Mouse (Mus musculus): ENCODE results near the gene Pdia6. TPM values are rescaled to one million over a fixed set of nuclear protein-coding genes. Genes with fewer than 3 reads are reported as not detected.

Gene Pdia6
- polyA plus RNA-seq (2014; fragmentation: Nextera tagmentation; extraction: Ambion mirVana): 445 and 545 TPM in 2 replicates

DNA sequence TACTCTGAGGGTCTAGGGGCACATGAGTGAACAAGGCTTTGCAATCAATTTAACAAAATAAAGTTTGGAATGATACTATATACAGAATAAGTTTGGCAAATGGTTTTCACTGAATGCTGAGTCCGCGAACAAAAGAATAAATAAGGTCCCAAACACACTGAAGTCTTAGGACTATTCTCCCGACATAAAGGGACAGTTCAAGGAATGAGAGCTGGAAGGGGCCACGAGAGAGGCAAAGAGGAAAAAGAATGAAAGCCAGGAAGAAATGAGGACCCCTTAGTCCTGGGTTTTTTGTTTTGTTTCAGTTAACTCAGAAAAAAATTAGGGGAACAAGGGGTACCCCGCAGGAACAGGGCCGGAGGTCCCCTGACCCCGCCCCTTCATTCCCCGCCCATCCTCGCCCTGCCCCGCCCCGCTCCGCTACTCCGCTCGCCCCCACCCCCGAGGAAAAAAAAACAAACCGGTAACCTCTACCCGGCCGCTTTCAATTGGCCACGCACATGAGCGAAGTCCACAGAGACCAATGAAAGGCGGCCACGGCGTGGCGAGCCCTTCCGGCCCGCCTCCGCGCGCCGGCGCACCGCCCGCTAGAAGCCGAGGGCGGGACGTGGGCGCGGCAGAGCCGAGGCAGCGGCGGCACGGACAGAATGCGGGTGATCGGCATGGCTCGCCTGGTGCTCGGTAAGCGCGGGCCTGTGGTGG, at the start of gene Pdia6:
Gene Pdia6 (plus strand): TSS at position 575 of the 702 bp plus-strand sequence.
- WGBS (ENCODE audit: insufficient replicate concordance): 1% methylated on average over 45 of the region's 48 CpGs
- peak; percentile 96 for ATAC-seq (replicated peaks; ENCODE audit: insufficient number of reproducible peaks, low FRiP score, low TSS enrichment)
- peak within 1 kb of the TSS; percentile 67 for H3K4me2 ChIP-seq
- peak within 1 kb of the TSS; percentile 95 for H3K4me3 ChIP-seq (ENCODE audit: low read depth, low read length)
- no peaks in the 10 kb centered on the region for H3K27me3 ChIP-seq (ENCODE audit: control insufficient read depth, insufficient read depth, low read length)
- peak within 1 kb of the TSS; percentile 94 for H3K9ac ChIP-seq (ENCODE audit: low read depth, low read length)
- H3K9me3 ChIP-seq (replicated peaks; ENCODE audit: control insufficient read depth, low read length): no peaks in the 10 kb centered on the region
- H3K36me3 ChIP-seq (ENCODE audit: control insufficient read depth, insufficient read depth, low read length): peaks cover 8% of the 10 kb centered on the region; the same call in 1 of the 2 replicates
- H3K27ac ChIP-seq (ENCODE audit: low read depth, low read length): peak within 1 kb of the TSS; percentile 77
- H3K4me1 ChIP-seq (ENCODE audit: control insufficient read depth, insufficient read depth, low read length): peaks cover 10% of the 10 kb centered on the region

DNA sequence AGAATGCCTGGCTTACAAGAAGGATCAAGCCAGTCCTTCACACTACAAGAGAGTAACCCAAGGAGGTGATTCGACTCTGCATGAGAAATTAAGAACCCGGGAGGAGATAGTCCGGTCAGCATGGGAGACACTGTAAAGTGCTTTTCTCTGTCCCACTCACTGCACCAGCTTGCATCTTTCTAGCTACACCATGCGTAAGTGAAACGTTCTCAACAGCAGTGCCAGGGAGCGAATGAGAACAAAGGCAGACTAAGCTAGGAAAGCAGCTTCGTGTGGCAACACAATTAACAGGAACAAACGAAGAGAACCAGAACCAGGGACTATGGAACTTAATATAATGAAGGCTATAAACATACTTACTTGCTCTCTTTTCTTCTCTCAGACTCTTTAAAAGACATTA, 48.0 kb upstream of the Pdia6 start:
- no peaks in the 10 kb centered on the region for H3K36me3 ChIP-seq (ENCODE audit: control insufficient read depth, insufficient read depth, low read length)
- H3K4me1 ChIP-seq (ENCODE audit: control insufficient read depth, insufficient read depth, low read length): no peaks in the 10 kb centered on the region
- H3K27ac ChIP-seq (ENCODE audit: low read depth, low read length): no peak overlapping the region
- no peak overlapping the region for H3K4me2 ChIP-seq
- no peaks in the 10 kb centered on the region for H3K9me3 ChIP-seq (replicated peaks; ENCODE audit: control insufficient read depth, low read length)
- ATAC-seq (replicated peaks; ENCODE audit: insufficient number of reproducible peaks, low FRiP score, low TSS enrichment): no peak
- no peak overlapping the region for H3K4me3 ChIP-seq (ENCODE audit: low read depth, low read length)
- WGBS (ENCODE audit: insufficient replicate concordance): 62% methylated on average over 8 of the region's 8 CpGs
- H3K9ac ChIP-seq (ENCODE audit: low read depth, low read length): no peak overlapping the region
- H3K27me3 ChIP-seq (ENCODE audit: control insufficient read depth, insufficient read depth, low read length): no peaks in the 10 kb centered on the region

- WGBS (ENCODE audit: insufficient replicate concordance): 67% methylated on average over 4 of the region's 4 CpGs
- H3K4me2 ChIP-seq: no peak overlapping the region
- H3K9ac ChIP-seq (ENCODE audit: low read depth, low read length): no peak overlapping the region
- no peaks in the 10 kb centered on the region for H3K27me3 ChIP-seq (ENCODE audit: control insufficient read depth, insufficient read depth, low read length)
- no peaks in the 10 kb centered on the region for H3K36me3 ChIP-seq (ENCODE audit: control insufficient read depth, insufficient read depth, low read length)
- H3K4me1 ChIP-seq (ENCODE audit: control insufficient read depth, insufficient read depth, low read length): no peaks in the 10 kb centered on the region
- H3K4me3 ChIP-seq (ENCODE audit: low read depth, low read length): no peak overlapping the region
- no peak for ATAC-seq (replicated peaks; ENCODE audit: insufficient number of reproducible peaks, low FRiP score, low TSS enrichment)
- no peaks in the 10 kb centered on the region for H3K9me3 ChIP-seq (replicated peaks; ENCODE audit: control insufficient read depth, low read length)
- no peak overlapping the region for H3K27ac ChIP-seq (ENCODE audit: low read depth, low read length)
These were observed 47.2 kb upstream of the Pdia6 start for GRCm38 (mm10) chr12:17219107-17219506.

GRCm38 (mm10) chr12:17220631-17221030, 45.7 kb upstream of the Pdia6 start:
- Histone ChIP-seq H3K27ac (ENCODE audit: low read depth, low read length) (no peak overlapping the region), H3K9me3 (replicated peaks; ENCODE audit: control insufficient read depth, low read length) (no peaks in the 10 kb centered on the region), H3K36me3 (ENCODE audit: control insufficient read depth, insufficient read depth, low read length) (no peaks in the 10 kb centered on the region), H3K4me2 (no peak overlapping the region), H3K27me3 (ENCODE audit: control insufficient read depth, insufficient read depth, low read length) (no peaks in the 10 kb centered on the region), H3K4me3 (ENCODE audit: low read depth, low read length) (no peak overlapping the region), H3K4me1 (ENCODE audit: control insufficient read depth, insufficient read depth, low read length) (no peaks in the 10 kb centered on the region), H3K9ac (ENCODE audit: low read depth, low read length) (no peak overlapping the region)
- ATAC-seq (replicated peaks; ENCODE audit: insufficient number of reproducible peaks, low FRiP score, low TSS enrichment): no peak
- 54% methylated on average over 5 of the region's 5 CpGs for WGBS (ENCODE audit: insufficient replicate concordance)

GRCm38 (mm10) chr12:17221891-17222428, 44.4 kb upstream of the Pdia6 start:
- no peak overlapping the region for H3K9ac ChIP-seq (ENCODE audit: low read depth, low read length)
- H3K4me1 ChIP-seq (ENCODE audit: control insufficient read depth, insufficient read depth, low read length): no peaks in the 10 kb centered on the region
- H3K27me3 ChIP-seq (ENCODE audit: control insufficient read depth, insufficient read depth, low read length): no peaks in the 10 kb centered on the region
- H3K27ac ChIP-seq (ENCODE audit: low read depth, low read length): no peak overlapping the region
- no peak overlapping the region for H3K4me2 ChIP-seq
- ATAC-seq (replicated peaks; ENCODE audit: insufficient number of reproducible peaks, low FRiP score, low TSS enrichment): no peak
- no peaks in the 10 kb centered on the region for H3K9me3 ChIP-seq (replicated peaks; ENCODE audit: control insufficient read depth, low read length)
- 35% methylated on average over 5 of the region's 5 CpGs for WGBS (ENCODE audit: insufficient replicate concordance)
- H3K36me3 ChIP-seq (ENCODE audit: control insufficient read depth, insufficient read depth, low read length): no peaks in the 10 kb centered on the region
- no peak overlapping the region for H3K4me3 ChIP-seq (ENCODE audit: low read depth, low read length)

- ATAC-seq (replicated peaks; ENCODE audit: insufficient number of reproducible peaks, low FRiP score, low TSS enrichment): no peak
- 69% methylated on average over 3 of the region's 3 CpGs for WGBS (ENCODE audit: insufficient replicate concordance)
These were observed 43.3 kb upstream of the Pdia6 start for GRCm38 (mm10) chr12:17223050-17223449.

GRCm38 (mm10) chr12:17225012-17225411, 41.3 kb upstream of the Pdia6 start:
- H3K9ac ChIP-seq (ENCODE audit: low read depth, low read length): no peak overlapping the region
- H3K36me3 ChIP-seq (ENCODE audit: control insufficient read depth, insufficient read depth, low read length): no peaks in the 10 kb centered on the region
- H3K9me3 ChIP-seq (replicated peaks; ENCODE audit: control insufficient read depth, low read length): no peaks in the 10 kb centered on the region
- WGBS (ENCODE audit: insufficient replicate concordance): 72% methylated on average over 5 of the region's 5 CpGs
- no peaks in the 10 kb centered on the region for H3K4me1 ChIP-seq (ENCODE audit: control insufficient read depth, insufficient read depth, low read length)
- H3K27ac ChIP-seq (ENCODE audit: low read depth, low read length): no peak overlapping the region
- no peak overlapping the region for H3K4me2 ChIP-seq
- no peak for ATAC-seq (replicated peaks; ENCODE audit: insufficient number of reproducible peaks, low FRiP score, low TSS enrichment)
- H3K4me3 ChIP-seq (ENCODE audit: low read depth, low read length): no peak overlapping the region
- H3K27me3 ChIP-seq (ENCODE audit: control insufficient read depth, insufficient read depth, low read length): no peaks in the 10 kb centered on the region

More at GRCm38 (mm10) chr12:17223050-17223449, 43.3 kb upstream of the Pdia6 start:
- Histone ChIP-seq H3K27me3 (ENCODE audit: control insufficient read depth, insufficient read depth, low read length) (no peaks in the 10 kb centered on the region), H3K4me2 (no peak overlapping the region), H3K4me1 (ENCODE audit: control insufficient read depth, insufficient read depth, low read length) (no peaks in the 10 kb centered on the region), H3K4me3 (ENCODE audit: low read depth, low read length) (no peak overlapping the region), H3K9me3 (replicated peaks; ENCODE audit: control insufficient read depth, low read length) (no peaks in the 10 kb centered on the region), H3K9ac (ENCODE audit: low read depth, low read length) (no peak overlapping the region), H3K36me3 (ENCODE audit: control insufficient read depth, insufficient read depth, low read length) (no peaks in the 10 kb centered on the region), H3K27ac (ENCODE audit: low read depth, low read length) (no peak overlapping the region)

- H3K4me1 ChIP-seq (ENCODE audit: control insufficient read depth, insufficient read depth, low read length): no peaks in the 10 kb centered on the region
- H3K36me3 ChIP-seq (ENCODE audit: control insufficient read depth, insufficient read depth, low read length): no peaks in the 10 kb centered on the region
- no peak overlapping the region for H3K27ac ChIP-seq (ENCODE audit: low read depth, low read length)
- 72% methylated on average over 4 of the region's 4 CpGs for WGBS (ENCODE audit: insufficient replicate concordance)
- H3K27me3 ChIP-seq (ENCODE audit: control insufficient read depth, insufficient read depth, low read length): no peaks in the 10 kb centered on the region
- ATAC-seq (replicated peaks; ENCODE audit: insufficient number of reproducible peaks, low FRiP score, low TSS enrichment): no peak
- H3K9ac ChIP-seq (ENCODE audit: low read depth, low read length): no peak overlapping the region
- H3K4me2 ChIP-seq: no peak overlapping the region
- H3K9me3 ChIP-seq (replicated peaks; ENCODE audit: control insufficient read depth, low read length): no peaks in the 10 kb centered on the region
- no peak overlapping the region for H3K4me3 ChIP-seq (ENCODE audit: low read depth, low read length)
These were observed 38.4 kb upstream of the Pdia6 start for GRCm38 (mm10) chr12:17227903-17228302.

- Histone ChIP-seq H3K36me3 (ENCODE audit: control insufficient read depth, insufficient read depth, low read length) (no peaks in the 10 kb centered on the region), H3K4me3 (ENCODE audit: low read depth, low read length) (no peak overlapping the region), H3K9me3 (replicated peaks; ENCODE audit: control insufficient read depth, low read length) (no peaks in the 10 kb centered on the region), H3K4me1 (ENCODE audit: control insufficient read depth, insufficient read depth, low read length) (no peaks in the 10 kb centered on the region), H3K27me3 (ENCODE audit: control insufficient read depth, insufficient read depth, low read length) (no peaks in the 10 kb centered on the region), H3K27ac (ENCODE audit: low read depth, low read length) (no peak overlapping the region), H3K4me2 (no peak overlapping the region), H3K9ac (ENCODE audit: low read depth, low read length) (no peak overlapping the region)
- no peak for ATAC-seq (replicated peaks; ENCODE audit: insufficient number of reproducible peaks, low FRiP score, low TSS enrichment)
- 66% methylated on average over 5 of the region's 5 CpGs for WGBS (ENCODE audit: insufficient replicate concordance)
These were observed 35.8 kb upstream of the Pdia6 start for GRCm38 (mm10) chr12:17230581-17230980.
